Mouse (Mus musculus) intestine, embryonic 16.5 days (tissue): Measurements from ENCODE around the gene Esrrg. TPM values are rescaled to one million over a fixed set of nuclear protein-coding genes. Genes with fewer than 3 reads are reported as not detected.

ENCODE experiments used
- ATAC-seq: fragments of 200-750 bp; cut with Nextera tagmentation; 2 replicates; pipeline ENCODE4 v1.8.0; 2017; ENCODE audit warnings: moderate TSS enrichment, moderate library complexity
- H3K27ac ChIP-seq: fragments of 300-500 bp; sonication (generic); 2 replicates; pipeline ENCODE4 v1.5.1; 2014; ENCODE audit warnings: mild to moderate bottlenecking, low read length
- H3K27me3 ChIP-seq: fragments of 300-500 bp; sonication (generic); replicated peaks from 2 replicates; pipeline ENCODE4 v1.6.1; 2014; ENCODE audit warnings: low read length, control low read depth, mixed read lengths; ENCODE audit not compliant: control insufficient read depth, insufficient read depth
- H3K36me3 ChIP-seq: fragments of 300-500 bp; sonication (generic); 2 replicates; pipeline ENCODE4 v1.6.1; 2014; ENCODE audit warnings: low read length, control low read depth; ENCODE audit not compliant: control insufficient read depth, insufficient read depth
- H3K4me1 ChIP-seq: fragments of 300-500 bp; sonication (generic); 2 replicates; pipeline ENCODE4 v1.6.1; 2014; ENCODE audit warnings: low read length, control low read depth, mixed read lengths; ENCODE audit not compliant: control insufficient read depth, insufficient read depth
- H3K4me2 ChIP-seq: fragments of 300-500 bp; sonication (generic); 2 replicates; pipeline ENCODE4 v1.6.1; 2014; ENCODE audit warnings: low read depth, low read length, control low read depth
- H3K4me3 ChIP-seq: fragments of 300-500 bp; sonication (generic); 2 replicates; pipeline ENCODE4 v1.5.1; 2014; ENCODE audit warnings: mild to moderate bottlenecking, low read length
- H3K9ac ChIP-seq: fragments of 300-500 bp; sonication (generic); 2 replicates; pipeline ENCODE4 v1.6.1; 2014; ENCODE audit warnings: low read depth, low read length
- H3K9me3 ChIP-seq: fragments of 300-500 bp; sonication (generic); 2 replicates; pipeline ENCODE4 v1.6.1; 2016; ENCODE audit warnings: low read length, control low read depth; ENCODE audit not compliant: control insufficient read depth
- WGBS: fragments of 180-500 bp; shearing (Covaris S2); extraction: QIAGEN DNeasy Blood & Tissue Kit; methylation state at CpG from one replicate; pipeline ENCODE4 v1.1.7; 2014; 5-methylcytosine and 5-hydroxymethylcytosine counted together
- polyA plus RNA-seq: library from polyadenylated mRNA; unstranded; fragments of >200 nt; fragmentation: Nextera tagmentation; extraction: Ambion mirVana; gene quantifications from 2 replicates; pipeline ENCODE4 v1.2.1, GENCODE M21; 2015

Gene Esrrg
- polyA plus RNA-seq, 1 experiment from 2014 or later, result 3.6 TPM

DNA sequence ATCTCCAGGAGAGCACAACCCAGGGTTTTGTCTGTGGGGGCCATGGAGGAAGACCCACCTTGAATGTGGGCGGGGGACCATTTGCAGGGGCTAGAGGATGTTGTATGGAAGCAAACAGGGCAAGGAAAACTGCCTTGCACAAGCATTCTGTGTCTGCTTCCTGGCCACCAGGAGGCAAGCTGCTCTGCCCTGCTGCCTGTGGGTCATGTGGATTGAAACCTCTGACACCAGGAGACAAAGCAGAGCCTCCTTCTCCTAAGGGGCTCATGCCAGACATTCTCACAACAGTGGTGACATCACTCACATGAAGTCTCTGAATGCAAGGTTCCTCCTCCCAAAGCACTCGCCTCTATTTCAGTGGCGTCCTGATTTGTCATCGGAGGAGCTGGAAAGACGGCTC lies 234.1 kb downstream of the Esrrg start:
- Histone ChIP-seq H3K4me1 (no peaks in the 10 kb centered on the region), H3K4me3 (no peak overlapping the region), H3K9me3 (no peaks in the 10 kb centered on the region), H3K27me3 (no peaks in the 10 kb centered on the region), H3K4me2 (no peak overlapping the region), H3K27ac (no peak overlapping the region), H3K36me3 (no peaks in the 10 kb centered on the region), H3K9ac (no peak overlapping the region)
- WGBS, result 87% methylated on average over 5 of the region's 5 CpGs
- ATAC-seq, result no peak

DNA sequence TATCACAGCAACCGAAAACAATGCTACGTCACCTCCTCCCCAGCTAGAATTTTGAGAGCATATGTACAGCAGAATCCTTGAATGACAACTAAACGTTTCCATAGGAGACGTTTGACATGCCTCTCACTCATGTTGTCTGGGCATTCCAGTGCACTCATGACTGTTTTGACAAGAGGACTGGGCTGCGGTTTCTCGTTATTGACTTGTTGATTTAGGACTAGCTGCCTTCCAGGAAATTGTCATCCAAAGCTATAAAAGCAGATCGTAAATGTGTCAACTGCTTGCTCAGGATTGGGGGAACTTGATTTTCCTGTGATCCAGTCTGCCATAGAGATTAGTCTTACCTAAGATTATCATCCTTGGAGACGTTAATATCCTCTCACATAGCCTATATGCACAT lies 245.6 kb downstream of the Esrrg start:
- Histone ChIP-seq H3K36me3 (no peaks in the 10 kb centered on the region), H3K4me1 (no peaks in the 10 kb centered on the region), H3K9me3 (no peaks in the 10 kb centered on the region), H3K9ac (no peak overlapping the region), H3K27me3 (no peaks in the 10 kb centered on the region), H3K27ac (no peak overlapping the region), H3K4me3 (no peak overlapping the region), H3K4me2 (no peak overlapping the region)
- 50% methylated on average over 8 of the region's 8 CpGs for WGBS
- 0 out of 2 replicates have a peak, but pooled peaks have one; percentile 21 for ATAC-seq

DNA sequence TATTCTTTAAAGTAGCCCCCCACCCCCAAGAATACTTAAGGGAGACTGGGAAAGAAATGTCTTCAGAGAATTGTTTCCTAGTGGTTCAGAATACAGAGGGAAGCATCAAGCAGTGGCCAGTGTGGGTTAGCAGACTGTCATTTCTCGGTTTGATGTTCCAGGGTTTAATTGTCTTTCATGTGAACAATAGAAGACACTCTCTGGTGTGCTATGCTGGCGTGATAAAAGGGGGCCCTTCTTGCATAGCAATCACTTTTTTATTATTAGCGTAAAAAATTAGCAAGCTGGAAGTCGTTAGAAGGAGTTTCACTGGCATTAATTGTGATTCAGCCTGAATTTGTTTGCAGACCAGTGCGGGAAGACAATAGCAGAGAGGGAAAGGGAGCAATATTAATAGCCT lies 253.7 kb downstream of the Esrrg start:
- Histone ChIP-seq H3K27me3 (no peaks in the 10 kb centered on the region), H3K9me3 (no peaks in the 10 kb centered on the region), H3K27ac (no peak overlapping the region), H3K9ac (no peak overlapping the region), H3K4me2 (no peak overlapping the region), H3K4me1 (no peaks in the 10 kb centered on the region), H3K4me3 (no peak overlapping the region), H3K36me3 (no peaks in the 10 kb centered on the region)
- 73% methylated on average over 5 of the region's 5 CpGs for WGBS
- no peak for ATAC-seq

DNA sequence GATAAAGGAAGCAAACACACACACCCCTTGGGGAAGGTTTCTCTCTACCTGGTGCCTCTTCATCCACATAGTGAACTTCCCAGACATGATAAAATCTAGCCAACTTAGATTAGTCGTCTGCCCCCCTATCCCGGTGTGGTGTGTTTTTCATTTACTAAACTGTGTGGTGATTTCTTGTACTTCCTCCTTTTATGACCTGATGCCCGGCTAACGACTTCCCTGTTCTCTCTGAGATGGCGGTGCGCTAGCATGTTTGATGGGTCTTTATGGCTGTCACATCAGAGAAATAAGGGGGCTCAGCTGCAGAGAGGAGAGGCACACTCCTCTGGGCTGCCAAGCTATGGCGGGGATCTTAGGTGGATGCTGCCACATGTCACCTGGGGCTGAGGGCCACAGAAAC lies 259.8 kb downstream of the Esrrg start:
- Histone ChIP-seq H3K36me3 (no peaks in the 10 kb centered on the region), H3K4me3 (no peak overlapping the region), H3K4me1 (0 out of 2 replicates have a peak, but pooled peaks cover 4% of the 10 kb centered on the region), H3K9me3 (no peaks in the 10 kb centered on the region), H3K4me2 (no peak overlapping the region), H3K27me3 (no peaks in the 10 kb centered on the region), H3K27ac (no peak overlapping the region), H3K9ac (no peak overlapping the region)
- ATAC-seq, result no peak
- 62% methylated on average over 7 of the region's 7 CpGs for WGBS

- WGBS, result 35% methylated on average over 8 of the region's 8 CpGs
- H3K27me3 ChIP-seq, result no peaks in the 10 kb centered on the region
- H3K27ac ChIP-seq, result peak overlapping the region; percentile 85
- no peak overlapping the region; the same call in 1 of the 2 replicates for H3K4me3 ChIP-seq
- no peaks in the 10 kb centered on the region for H3K36me3 ChIP-seq
- H3K4me2 ChIP-seq, result peak overlapping the region; percentile 43
- 0 out of 2 replicates have a peak, but pooled peaks cover 4% of the 10 kb centered on the region for H3K4me1 ChIP-seq
- H3K9ac ChIP-seq, result no peak overlapping the region
- peak; percentile 64 for ATAC-seq
- H3K9me3 ChIP-seq, result no peaks in the 10 kb centered on the region
These were observed 263.6 kb downstream of the Esrrg start for GRCm38 (mm10) chr1:187872208-187872607.

DNA sequence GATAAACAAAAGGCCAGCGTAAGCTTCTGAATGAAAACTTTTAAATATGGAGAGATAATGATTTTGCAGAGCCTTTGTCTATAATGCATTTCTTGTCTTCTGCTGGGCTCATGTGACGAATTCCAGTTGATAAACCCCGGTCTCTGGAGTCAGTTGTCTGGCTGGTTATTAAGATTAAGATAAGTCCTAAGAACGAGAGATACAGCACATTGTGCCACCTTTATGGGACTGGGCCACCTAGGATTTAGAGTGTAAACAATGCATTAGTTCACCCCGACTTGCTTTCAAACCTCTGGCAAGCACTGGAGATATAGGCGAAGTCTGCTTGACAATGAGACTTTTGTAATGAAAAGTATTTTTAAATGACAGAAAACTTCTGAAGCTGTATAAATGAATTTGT lies 264.2 kb downstream of the Esrrg start:
- peak; percentile 64 for ATAC-seq
- H3K9ac ChIP-seq, result no peak overlapping the region
- no peaks in the 10 kb centered on the region for H3K27me3 ChIP-seq
- H3K27ac ChIP-seq, result peak overlapping the region; percentile 85; the same call in 1 of the 2 replicates
- no peaks in the 10 kb centered on the region for H3K36me3 ChIP-seq
- H3K4me3 ChIP-seq, result no peak overlapping the region
- H3K4me2 ChIP-seq, result no peak overlapping the region
- WGBS, result 24% methylated on average over 6 of the region's 6 CpGs
- H3K4me1 ChIP-seq, result 0 out of 2 replicates have a peak, but pooled peaks cover 4% of the 10 kb centered on the region
- H3K9me3 ChIP-seq, result no peaks in the 10 kb centered on the region

GRCm38 (mm10) chr1:187873770-187874169 lies 265.2 kb downstream of the Esrrg start:
- Histone ChIP-seq H3K4me1 (0 out of 2 replicates have a peak, but pooled peaks cover 4% of the 10 kb centered on the region), H3K27ac (no peak overlapping the region)

DNA sequence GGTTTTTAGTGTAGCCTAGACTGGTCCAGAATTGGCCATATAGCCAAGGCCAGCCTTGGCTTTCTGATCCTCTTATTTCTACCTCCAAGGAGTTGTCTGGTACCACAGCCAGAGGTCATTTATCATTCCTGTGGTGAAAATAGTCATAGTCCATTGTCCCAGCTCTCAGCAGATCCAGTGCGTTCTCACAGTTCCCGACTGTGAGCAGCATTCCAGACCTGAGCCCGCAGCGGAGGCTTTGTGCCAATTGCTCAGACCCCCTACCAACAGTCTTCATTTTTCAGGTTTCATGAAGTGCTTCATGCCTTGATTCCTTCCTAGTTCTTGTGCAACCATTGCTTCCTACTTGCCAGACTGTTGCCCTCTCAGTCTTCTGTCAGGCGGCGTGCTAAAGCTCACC lies 278.7 kb downstream of the Esrrg start:
- H3K9ac ChIP-seq, result no peak overlapping the region

More at GRCm38 (mm10) chr1:187873770-187874169, 265.2 kb downstream of the Esrrg start:
- H3K4me3 ChIP-seq, result no peak overlapping the region
- no peaks in the 10 kb centered on the region for H3K36me3 ChIP-seq
- WGBS, result 87% methylated on average over 2 of the region's 2 CpGs
- H3K9ac ChIP-seq, result no peak overlapping the region
- H3K9me3 ChIP-seq, result no peaks in the 10 kb centered on the region
- H3K27me3 ChIP-seq, result no peaks in the 10 kb centered on the region
- no peak for ATAC-seq
- no peak overlapping the region for H3K4me2 ChIP-seq

DNA sequence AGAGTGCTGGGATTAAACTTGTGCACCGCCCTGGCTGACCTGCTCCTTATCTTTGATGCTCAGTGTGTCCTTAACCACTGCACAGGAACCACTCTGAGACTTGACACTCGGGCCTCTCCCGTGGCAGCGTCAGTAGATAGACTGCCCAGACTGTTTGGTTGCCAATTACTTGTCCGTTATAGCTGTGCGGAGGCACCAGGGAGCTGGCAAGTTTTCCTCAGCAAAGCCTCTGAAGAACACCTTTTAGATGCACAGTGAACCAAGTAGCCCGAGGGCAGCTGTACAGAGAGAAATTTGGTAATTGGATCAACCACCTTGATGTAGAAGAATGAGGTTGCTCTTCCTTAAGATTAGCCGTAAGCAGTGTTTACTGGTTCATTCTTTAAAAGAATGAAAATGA lies 279.6 kb downstream of the Esrrg start:
- 88% methylated on average over 8 of the region's 8 CpGs for WGBS

More for the DNA sequence above, 278.7 kb downstream of the Esrrg start:
- H3K27me3 ChIP-seq, result no peaks in the 10 kb centered on the region
- H3K4me2 ChIP-seq, result no peak overlapping the region
- no peak overlapping the region for H3K27ac ChIP-seq
- H3K4me3 ChIP-seq, result no peak overlapping the region
- no peaks in the 10 kb centered on the region for H3K9me3 ChIP-seq
- no peaks in the 10 kb centered on the region for H3K4me1 ChIP-seq
- 89% methylated on average over 6 of the region's 6 CpGs for WGBS
- no peak for ATAC-seq
- H3K36me3 ChIP-seq, result no peaks in the 10 kb centered on the region

DNA sequence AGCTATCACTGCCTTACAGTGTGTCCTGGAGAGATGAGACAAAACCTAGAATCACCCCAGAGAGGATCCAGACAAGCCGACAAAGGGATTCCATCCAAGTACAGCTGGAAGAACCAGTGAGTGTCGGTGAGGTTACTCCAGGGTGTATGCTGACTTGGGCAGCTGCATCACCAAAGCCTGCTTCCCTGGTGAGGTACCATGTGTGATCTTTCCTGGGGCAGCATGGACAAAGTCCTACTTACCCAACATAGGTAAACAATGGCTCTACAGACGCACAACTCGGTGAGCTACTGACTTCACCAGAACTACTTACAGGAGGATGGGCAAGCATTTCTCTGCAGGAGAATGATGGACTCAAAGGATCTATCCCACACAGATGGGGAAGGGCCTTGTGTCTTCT lies 280.5 kb downstream of the Esrrg start:
- ATAC-seq, result peak; percentile 63; the same call in 1 of the 2 replicates
- WGBS, result 80% methylated on average over 4 of the region's 4 CpGs

More for the DNA sequence above, 279.6 kb downstream of the Esrrg start:
- H3K9me3 ChIP-seq, result no peaks in the 10 kb centered on the region
- H3K4me1 ChIP-seq, result no peaks in the 10 kb centered on the region
- no peaks in the 10 kb centered on the region for H3K27me3 ChIP-seq
- no peaks in the 10 kb centered on the region for H3K36me3 ChIP-seq
- no peak overlapping the region for H3K4me2 ChIP-seq
- no peak overlapping the region for H3K9ac ChIP-seq
- H3K27ac ChIP-seq, result no peak overlapping the region
- no peak for ATAC-seq
- no peak overlapping the region for H3K4me3 ChIP-seq

More for the DNA sequence above, 280.5 kb downstream of the Esrrg start:
- Histone ChIP-seq H3K27ac (no peak overlapping the region), H3K9me3 (no peaks in the 10 kb centered on the region), H3K36me3 (no peaks in the 10 kb centered on the region), H3K4me1 (no peaks in the 10 kb centered on the region), H3K4me3 (no peak overlapping the region), H3K9ac (no peak overlapping the region), H3K27me3 (no peaks in the 10 kb centered on the region), H3K4me2 (no peak overlapping the region)
